Mouse (Mus musculus): Measurements from ENCODE around the gene Casc3.

GRCm38 (mm10) chr11:98795714-98796514, 8.8 kb upstream of the Casc3 start:
- no peak for TF ChIP-seq GATA1 (IDR thresholded peaks at IDR 0.05; ENCODE audit: borderline replicate concordance, low read length)
- no peak for TF ChIP-seq FLI1 (IDR thresholded peaks at IDR 0.05; ENCODE audit: low read length)
